Mouse (Mus musculus): ENCODE measurements around the gene Tgtp2. TPM values are rescaled to one million over a fixed set of nuclear protein-coding genes. Genes with fewer than 3 reads are reported as not detected.

The Tgtp2 gene
- total and polyA plus RNA-seq, 2 experiments from 2014 or later = not detected

- H3K36me3 ChIP-seq (ENCODE audit: insufficient read depth) = no peaks in the 10 kb centered on the region
- no peak for TF ChIP-seq CTCF (IDR thresholded peaks at IDR 0.05; ENCODE audit: low read depth)
- ATAC-seq (no peak), DNase-seq (no peak)
- H3K9me3 ChIP-seq (ENCODE audit: low read length) = no peaks in the 10 kb centered on the region
- H3K4me2 ChIP-seq (ENCODE audit: low read depth) = no peak overlapping the region
- no peak overlapping the region for H3K4me3 ChIP-seq (ENCODE audit: low read depth, low read length)
- H3K27me3 ChIP-seq (ENCODE audit: insufficient read depth, low read length) = no peaks in the 10 kb centered on the region
- no peak overlapping the region for H3K27ac ChIP-seq (ENCODE audit: low read depth, low read length)
- WGBS = 83% methylated on average over 4 of the region's 4 CpGs
- no peak overlapping the region for H3K9ac ChIP-seq
- H3K4me1 ChIP-seq (ENCODE audit: insufficient read depth) = no peaks in the 10 kb centered on the region
Measured at GRCm38 (mm10) chr11:49091171-49091570, 27.2 kb upstream of the Tgtp2 start.

- WGBS = 84% methylated on average over 5 of the region's 5 CpGs
- Histone ChIP-seq H3K9ac (no peak overlapping the region), H3K4me2 (ENCODE audit: low read depth) (no peak overlapping the region), H3K27me3 (ENCODE audit: insufficient read depth, low read length) (no peaks in the 10 kb centered on the region), H3K36me3 (ENCODE audit: insufficient read depth) (no peaks in the 10 kb centered on the region), H3K9me3 (ENCODE audit: low read length) (no peaks in the 10 kb centered on the region), H3K4me1 (ENCODE audit: insufficient read depth) (no peaks in the 10 kb centered on the region), H3K27ac (ENCODE audit: low read depth, low read length) (no peak overlapping the region), H3K4me3 (ENCODE audit: low read depth, low read length) (no peak overlapping the region)
- DNase-seq (no peak), ATAC-seq (no peak)
- TF ChIP-seq CTCF (IDR thresholded peaks at IDR 0.05; ENCODE audit: low read depth) = no peak
Measured at GRCm38 (mm10) chr11:49090551-49090950, 26.5 kb upstream of the Tgtp2 start.

- H3K4me1 ChIP-seq (ENCODE audit: insufficient read depth) = no peaks in the 10 kb centered on the region
- DNase-seq (no peak), ATAC-seq (no peak)
- no peaks in the 10 kb centered on the region for H3K9me3 ChIP-seq (ENCODE audit: low read length)
- 85% methylated on average over 3 of the region's 3 CpGs for WGBS
- H3K4me3 ChIP-seq (ENCODE audit: low read depth, low read length) = no peak overlapping the region
- no peak for TF ChIP-seq CTCF (IDR thresholded peaks at IDR 0.05; ENCODE audit: low read depth)
- no peaks in the 10 kb centered on the region for H3K27me3 ChIP-seq (ENCODE audit: insufficient read depth, low read length)
- H3K36me3 ChIP-seq (ENCODE audit: insufficient read depth) = no peaks in the 10 kb centered on the region
- no peak overlapping the region for H3K4me2 ChIP-seq (ENCODE audit: low read depth)
- no peak overlapping the region for H3K27ac ChIP-seq (ENCODE audit: low read depth, low read length)
- H3K9ac ChIP-seq = no peak overlapping the region
Measured at GRCm38 (mm10) chr11:49089735-49090507, 25.9 kb upstream of the Tgtp2 start.

GRCm38 (mm10) chr11:49088990-49089652 is 25.1 kb upstream of the Tgtp2 start:
- H3K9ac ChIP-seq = no peak overlapping the region
- H3K27ac ChIP-seq (ENCODE audit: low read depth, low read length) = no peak overlapping the region
- H3K4me1 ChIP-seq (ENCODE audit: insufficient read depth) = no peaks in the 10 kb centered on the region
- no peaks in the 10 kb centered on the region for H3K9me3 ChIP-seq (ENCODE audit: low read length)
- no peaks in the 10 kb centered on the region for H3K36me3 ChIP-seq (ENCODE audit: insufficient read depth)
- TF ChIP-seq CTCF (IDR thresholded peaks at IDR 0.05; ENCODE audit: low read depth) = no peak
- 90% methylated on average over 5 of the region's 5 CpGs for WGBS
- no peak overlapping the region for H3K4me3 ChIP-seq (ENCODE audit: low read depth, low read length)
- ATAC-seq = no peak
- no peaks in the 10 kb centered on the region for H3K27me3 ChIP-seq (ENCODE audit: insufficient read depth, low read length)
- no peak overlapping the region for H3K4me2 ChIP-seq (ENCODE audit: low read depth)
- no peak for DNase-seq

- H3K9ac ChIP-seq = no peak overlapping the region
- H3K36me3 ChIP-seq (ENCODE audit: insufficient read depth) = no peaks in the 10 kb centered on the region
- DNase-seq (no peak), ATAC-seq (no peak)
- no peak overlapping the region for H3K27ac ChIP-seq (ENCODE audit: low read depth, low read length)
- no peak for TF ChIP-seq CTCF (IDR thresholded peaks at IDR 0.05; ENCODE audit: low read depth)
- H3K4me3 ChIP-seq (ENCODE audit: low read depth, low read length) = no peak overlapping the region
- no peaks in the 10 kb centered on the region for H3K27me3 ChIP-seq (ENCODE audit: insufficient read depth, low read length)
- H3K9me3 ChIP-seq (ENCODE audit: low read length) = no peaks in the 10 kb centered on the region
- H3K4me1 ChIP-seq (ENCODE audit: insufficient read depth) = no peaks in the 10 kb centered on the region
- H3K4me2 ChIP-seq (ENCODE audit: low read depth) = no peak overlapping the region
- WGBS = 44% methylated on average over 22 of the region's 22 CpGs
Measured at GRCm38 (mm10) chr11:49087830-49088616, 24.0 kb upstream of the Tgtp2 start.

- H3K4me3 ChIP-seq (ENCODE audit: low read depth, low read length) = no peak overlapping the region
- H3K9me3 ChIP-seq (ENCODE audit: low read length) = no peaks in the 10 kb centered on the region
- H3K27me3 ChIP-seq (ENCODE audit: insufficient read depth, low read length) = no peaks in the 10 kb centered on the region
- H3K4me2 ChIP-seq (ENCODE audit: low read depth) = no peak overlapping the region
- WGBS = 85% methylated on average over 6 of the region's 6 CpGs
- no peaks in the 10 kb centered on the region for H3K4me1 ChIP-seq (ENCODE audit: insufficient read depth)
- DNase-seq (no peak), ATAC-seq (no peak)
- H3K9ac ChIP-seq = no peak overlapping the region
- no peak for TF ChIP-seq CTCF (IDR thresholded peaks at IDR 0.05; ENCODE audit: low read depth)
- no peak overlapping the region for H3K27ac ChIP-seq (ENCODE audit: low read depth, low read length)
- H3K36me3 ChIP-seq (ENCODE audit: insufficient read depth) = no peaks in the 10 kb centered on the region
Measured at GRCm38 (mm10) chr11:49086858-49087361, 22.9 kb upstream of the Tgtp2 start.
